Mouse (Mus musculus): Measurements from ENCODE around the gene Polr3c. TPM values are rescaled to one million over a fixed set of nuclear protein-coding genes. Genes with fewer than 3 reads are reported as not detected.

The Polr3c gene
- polyA plus RNA-seq, 1 experiment from 2014 or later, result 20.3 TPM

DNA sequence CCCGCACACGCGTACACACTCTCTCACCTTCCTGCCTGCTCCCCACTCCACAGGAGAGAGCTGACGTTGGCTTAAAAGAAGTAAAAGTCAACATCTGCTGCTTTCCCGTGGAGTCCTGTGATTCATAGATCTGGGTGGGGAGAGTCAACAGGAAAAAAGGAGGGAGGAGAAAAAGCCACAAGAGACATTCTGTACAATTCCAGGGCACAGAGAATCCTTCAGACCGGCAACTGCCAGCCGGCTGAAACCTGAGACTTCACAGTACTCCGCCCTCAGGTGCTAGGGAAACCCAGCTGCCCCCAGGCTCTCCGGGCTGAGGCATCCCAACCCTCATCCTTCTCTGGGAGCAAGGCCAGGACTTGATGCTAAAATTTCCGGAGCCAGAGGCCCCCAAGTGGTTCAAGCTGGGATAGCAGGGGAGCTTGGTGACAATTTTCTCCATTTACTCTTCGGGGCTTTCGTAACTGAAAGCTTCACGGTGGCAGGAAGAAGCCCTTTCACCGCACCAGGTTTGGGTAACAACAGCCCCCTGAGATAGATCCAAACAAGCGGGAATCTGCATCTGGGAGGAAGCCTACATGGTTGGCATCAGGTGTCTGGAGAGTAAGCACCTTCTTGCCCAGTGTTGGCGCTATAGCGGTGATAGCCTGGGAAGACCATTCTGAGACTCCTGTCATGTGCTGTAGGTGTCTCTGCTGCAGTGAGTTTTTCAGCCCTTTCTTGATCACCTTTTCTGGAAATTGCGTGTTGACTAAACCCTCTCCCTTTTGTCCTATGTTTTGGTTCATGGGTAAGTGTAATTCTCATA lies 63.8 kb downstream of the Polr3c start:
- Histone ChIP-seq H3K36me3 (ENCODE audit: control insufficient read depth, insufficient read depth, low read length) (no peaks in the 10 kb centered on the region), H3K27me3 (ENCODE audit: control insufficient read depth, insufficient read depth, low read length) (no peaks in the 10 kb centered on the region), H3K9ac (ENCODE audit: low read length) (peak overlapping the region; percentile 59), H3K4me1 (replicated peaks; ENCODE audit: control insufficient read depth, insufficient read depth) (no peaks in the 10 kb centered on the region), H3K4me2 (replicated peaks; ENCODE audit: low read depth) (peak overlapping the region; percentile 59), H3K27ac (replicated peaks) (peak overlapping the region; percentile 63), H3K9me3 (ENCODE audit: control insufficient read depth, low read length) (no peaks in the 10 kb centered on the region), H3K4me3 (ENCODE audit: low read depth, low read length) (peak overlapping the region; percentile 29)
- 6% methylated on average over 16 of the region's 18 CpGs for WGBS
- DNase-seq (ENCODE audit: low spot score) (peak; percentile 88), ATAC-seq (ENCODE audit: low FRiP score, low TSS enrichment) (peak; percentile 96)
- TF ChIP-seq CTCF (IDR thresholded peaks at IDR 0.05; ENCODE audit: low read depth), result peak; percentile 86
- TF ChIP-seq EP300 (optimal IDR thresholded peaks at IDR 0.05), result no peak

DNA sequence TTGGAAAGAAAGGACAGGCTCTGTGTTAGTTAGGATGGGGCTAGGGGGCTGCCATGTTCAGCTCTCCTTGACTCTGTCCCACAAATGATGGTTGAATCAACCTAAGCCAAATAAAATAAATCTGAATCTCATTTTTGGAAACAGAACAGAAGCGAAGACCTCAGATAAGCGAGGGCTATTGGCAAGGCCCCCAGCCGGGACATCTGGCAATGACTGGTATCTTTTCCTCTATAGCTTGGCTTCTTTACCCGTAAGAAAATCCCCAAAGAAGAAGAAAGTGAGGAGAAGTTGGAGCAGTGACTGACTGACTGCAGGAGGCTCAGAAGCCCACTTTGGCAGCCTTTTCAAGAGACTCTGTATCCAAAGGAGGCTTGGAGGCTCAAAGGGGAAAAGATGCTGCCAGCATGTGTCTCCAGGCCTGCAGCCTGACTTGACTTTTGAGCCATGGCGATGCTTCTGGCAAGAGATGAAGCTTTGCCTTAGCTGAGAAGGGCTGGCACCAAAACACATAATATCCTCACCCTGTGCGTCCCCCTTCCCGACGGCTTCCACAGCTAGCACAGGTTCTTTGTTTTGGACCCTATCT lies 64.6 kb downstream of the Polr3c start:
- H3K9me3 ChIP-seq (ENCODE audit: control insufficient read depth, low read length), result no peaks in the 10 kb centered on the region
- peak overlapping the region; percentile 63; the same call in 1 of the 2 replicates for H3K27ac ChIP-seq (replicated peaks)
- H3K4me3 ChIP-seq (ENCODE audit: low read depth, low read length), result no peak overlapping the region; the same call in 1 of the 2 replicates
- H3K27me3 ChIP-seq (ENCODE audit: control insufficient read depth, insufficient read depth, low read length), result no peaks in the 10 kb centered on the region
- H3K4me2 ChIP-seq (replicated peaks; ENCODE audit: low read depth), result peak overlapping the region; percentile 59
- ATAC-seq (ENCODE audit: low FRiP score, low TSS enrichment) (no peak), DNase-seq (ENCODE audit: low spot score) (no peak)
- H3K9ac ChIP-seq (ENCODE audit: low read length), result no peak overlapping the region; the same call in 1 of the 2 replicates
- WGBS, result 38% methylated on average over 8 of the region's 8 CpGs
- H3K4me1 ChIP-seq (replicated peaks; ENCODE audit: control insufficient read depth, insufficient read depth), result no peaks in the 10 kb centered on the region
- no peaks in the 10 kb centered on the region for H3K36me3 ChIP-seq (ENCODE audit: control insufficient read depth, insufficient read depth, low read length)
- TF ChIP-seq EP300 (optimal IDR thresholded peaks at IDR 0.05), result no peak
- no peak for TF ChIP-seq CTCF (IDR thresholded peaks at IDR 0.05; ENCODE audit: low read depth)

Other genes starting within 250 kb of the Polr3c start
- 0.10 and 0.28 TPM in 2 replicates for gene Hfe2, start 202.5 kb downstream of the Polr3c start, polyA plus RNA-seq (2015; fragmentation: Nextera tagmentation; extraction: Ambion mirVana)
- 273 and 276 TPM in 2 replicates for gene Txnip, start 169.7 kb downstream of the Polr3c start, polyA plus RNA-seq (2015; fragmentation: Nextera tagmentation; extraction: Ambion mirVana)
- 0.18 and 0.46 TPM in 2 replicates for gene Gm16253, start 150.6 kb downstream of the Polr3c start, polyA plus RNA-seq (2015; fragmentation: Nextera tagmentation; extraction: Ambion mirVana)
- 16.1 and 20.1 TPM in 2 replicates for gene Polr3gl, start 133.4 kb downstream of the Polr3c start, polyA plus RNA-seq (2015; fragmentation: Nextera tagmentation; extraction: Ambion mirVana)
- gene Ankrd34a, start 131.0 kb downstream of the Polr3c start, polyA plus RNA-seq (2015; fragmentation: Nextera tagmentation; extraction: Ambion mirVana), result 1.3 TPM in 2 replicates
- gene Lix1l, start 126.5 kb downstream of the Polr3c start, polyA plus RNA-seq (2015; fragmentation: Nextera tagmentation; extraction: Ambion mirVana), result 3.7 and 3.8 TPM in 2 replicates
- gene Rbm8a, start 97.7 kb downstream of the Polr3c start, polyA plus RNA-seq (2015; fragmentation: Nextera tagmentation; extraction: Ambion mirVana), result 70.9 and 75.5 TPM in 2 replicates
- gene Pex11b, start 92.3 kb downstream of the Polr3c start, polyA plus RNA-seq (2015; fragmentation: Nextera tagmentation; extraction: Ambion mirVana), result 36.6 and 38.2 TPM in 2 replicates
- gene Gm42957, start 92.2 kb downstream of the Polr3c start, polyA plus RNA-seq (2015; fragmentation: Nextera tagmentation; extraction: Ambion mirVana), result 0.04 and 0.05 TPM in 2 replicates
- 0.28 and 0.42 TPM in 2 replicates for gene Itga10, start 82.0 kb downstream of the Polr3c start, polyA plus RNA-seq (2015; fragmentation: Nextera tagmentation; extraction: Ambion mirVana)
- gene Ankrd35, start 57.5 kb downstream of the Polr3c start, polyA plus RNA-seq (2015; fragmentation: Nextera tagmentation; extraction: Ambion mirVana), result 5.5 and 6.2 TPM in 2 replicates
- 23.4 and 27.1 TPM in 2 replicates for gene Pias3, start 31.2 kb downstream of the Polr3c start, polyA plus RNA-seq (2015; fragmentation: Nextera tagmentation; extraction: Ambion mirVana)
- 7.5 and 8.2 TPM in 2 replicates for gene Nudt17, start 19.1 kb downstream of the Polr3c start, polyA plus RNA-seq (2015; fragmentation: Nextera tagmentation; extraction: Ambion mirVana)
- 27.3 and 28.7 TPM in 2 replicates for gene Rnf115, start within 50 bp of the Polr3c start, polyA plus RNA-seq (2015; fragmentation: Nextera tagmentation; extraction: Ambion mirVana)
- 0.21 TPM in 2 replicates for gene Pdzk1, start 101.7 kb upstream of the Polr3c start, polyA plus RNA-seq (2015; fragmentation: Nextera tagmentation; extraction: Ambion mirVana)
- gene Cd160, start 101.7 kb upstream of the Polr3c start, polyA plus RNA-seq (2015; fragmentation: Nextera tagmentation; extraction: Ambion mirVana), result 0.13 and 0.15 TPM in 2 replicates
- 3.4 and 4.1 TPM in 2 replicates for gene Gja5, start 177.1 kb upstream of the Polr3c start, polyA plus RNA-seq (2015; fragmentation: Nextera tagmentation; extraction: Ambion mirVana)
- 26.8 and 28.5 TPM in 2 replicates for gene Gpr89, start 177.7 kb upstream of the Polr3c start, polyA plus RNA-seq (2015; fragmentation: Nextera tagmentation; extraction: Ambion mirVana)
- gene Gja8, start 198.4 kb upstream of the Polr3c start, polyA plus RNA-seq (2015; fragmentation: Nextera tagmentation; extraction: Ambion mirVana), result 0.01 TPM in 1 of 2 replicates, not detected in the other